Mouse (Mus musculus): Measurements from ENCODE around the gene Bicdl1. TPM values are rescaled to one million over a fixed set of nuclear protein-coding genes. Genes with fewer than 3 reads are reported as not detected.
A peak's percentile ranks its signal among the peaks of the same experiment; 100 is the strongest.

The Bicdl1 gene
- polyA plus RNA-seq, 1 experiment from 2014 or later = 2.9 TPM

GRCm38 (mm10) chr5:115619690-115620089 lies 111.7 kb downstream of the Bicdl1 start:
- Histone ChIP-seq H3K4me3 (no peak overlapping the region), H3K36me3 (peaks cover 84% of the 10 kb centered on the region)
- 86% methylated on average over 15 of the region's 15 CpGs for WGBS (ENCODE audit: insufficient replicate concordance)

GRCm38 (mm10) chr5:115614948-115615347 lies 116.5 kb downstream of the Bicdl1 start:
- no peak overlapping the region for H3K27ac ChIP-seq
- peaks cover 21% of the 10 kb centered on the region for H3K4me1 ChIP-seq
- H3K4me2 ChIP-seq = no peak overlapping the region
- no peaks in the 10 kb centered on the region for H3K27me3 ChIP-seq (replicated peaks)
- H3K4me3 ChIP-seq = no peak overlapping the region
- peak; percentile 8; the same call in 1 of the 2 replicates for ATAC-seq
- no peaks in the 10 kb centered on the region for H3K9me3 ChIP-seq (replicated peaks)
- H3K36me3 ChIP-seq = peaks cover 100% of the 10 kb centered on the region
- 75% methylated on average over 7 of the region's 7 CpGs for WGBS (ENCODE audit: insufficient replicate concordance)
- H3K9ac ChIP-seq = no peak overlapping the region

More at GRCm38 (mm10) chr5:115619690-115620089, 111.7 kb downstream of the Bicdl1 start:
- H3K9me3 ChIP-seq (replicated peaks) = no peaks in the 10 kb centered on the region
- H3K4me1 ChIP-seq = peaks cover 20% of the 10 kb centered on the region
- no peak for ATAC-seq
- H3K27ac ChIP-seq = no peak overlapping the region
- H3K9ac ChIP-seq = no peak overlapping the region
- no peaks in the 10 kb centered on the region for H3K27me3 ChIP-seq (replicated peaks)
- H3K4me2 ChIP-seq = no peak overlapping the region

- H3K4me2 ChIP-seq = no peak overlapping the region
- H3K36me3 ChIP-seq = peaks cover 100% of the 10 kb centered on the region
- peaks cover 21% of the 10 kb centered on the region for H3K4me1 ChIP-seq
- no peaks in the 10 kb centered on the region for H3K27me3 ChIP-seq (replicated peaks)
- H3K4me3 ChIP-seq = no peak overlapping the region
- 89% methylated on average over 9 of the region's 9 CpGs for WGBS (ENCODE audit: insufficient replicate concordance)
- no peak overlapping the region for H3K9ac ChIP-seq
- ATAC-seq = no peak
- H3K27ac ChIP-seq = no peak overlapping the region
- H3K9me3 ChIP-seq (replicated peaks) = no peaks in the 10 kb centered on the region
These were observed 118.1 kb downstream of the Bicdl1 start for GRCm38 (mm10) chr5:115613332-115613731.

- peak; percentile 81 for ATAC-seq
- Histone ChIP-seq H3K9ac (no peak overlapping the region), H3K36me3 (peaks cover 99% of the 10 kb centered on the region), H3K4me3 (no peak overlapping the region), H3K27ac (peak overlapping the region; percentile 66), H3K9me3 (replicated peaks) (no peaks in the 10 kb centered on the region), H3K27me3 (replicated peaks) (no peaks in the 10 kb centered on the region), H3K4me1 (peaks cover 21% of the 10 kb centered on the region), H3K4me2 (peak overlapping the region; percentile 14; the same call in 1 of the 2 replicates)
- WGBS (ENCODE audit: insufficient replicate concordance) = 49% methylated on average over 11 of the region's 11 CpGs
These were observed 119.9 kb downstream of the Bicdl1 start for GRCm38 (mm10) chr5:115611566-115611965.

GRCm38 (mm10) chr5:115603561-115603960 lies 127.9 kb downstream of the Bicdl1 start:
- H3K9me3 ChIP-seq (replicated peaks) = no peaks in the 10 kb centered on the region
- H3K36me3 ChIP-seq = peaks cover 96% of the 10 kb centered on the region
- ATAC-seq = no peak
- no peak overlapping the region for H3K4me3 ChIP-seq
- H3K9ac ChIP-seq = no peak overlapping the region
- H3K27ac ChIP-seq = no peak overlapping the region
- H3K4me2 ChIP-seq = no peak overlapping the region
- no peaks in the 10 kb centered on the region for H3K4me1 ChIP-seq
- no peaks in the 10 kb centered on the region for H3K27me3 ChIP-seq (replicated peaks)
- WGBS (ENCODE audit: insufficient replicate concordance) = 71% methylated on average over 6 of the region's 6 CpGs

Small RNAs within 50 kb of the gene (microRNA-seq; reads per million reads assigned to microRNA genes)
- not detected for gene Mir7030

Other genes with a start within 250 kb of the Bicdl1 start
- gene Sirt4, start 246.9 kb downstream of the Bicdl1 start, polyA plus RNA-seq (2016; fragmentation: Nextera tagmentation; extraction: Ambion mirVana) = 6.3 and 7.5 TPM in 2 replicates
- gene Pxn, start 224.9 kb downstream of the Bicdl1 start, polyA plus RNA-seq (2016; fragmentation: Nextera tagmentation; extraction: Ambion mirVana) = 17.4 and 20.1 TPM in 2 replicates
- 1,698 and 1,725 TPM in 2 replicates for gene Rplp0, start 172.2 kb downstream of the Bicdl1 start, polyA plus RNA-seq (2016; fragmentation: Nextera tagmentation; extraction: Ambion mirVana)
- gene Gcn1l1, start 166.4 kb downstream of the Bicdl1 start, polyA plus RNA-seq (2016; fragmentation: Nextera tagmentation; extraction: Ambion mirVana) = 36.7 and 38.0 TPM in 2 replicates
- 21.9 and 22.5 TPM in 2 replicates for gene Rab35, start 99.7 kb downstream of the Bicdl1 start, polyA plus RNA-seq (2016; fragmentation: Nextera tagmentation; extraction: Ambion mirVana)
- 55.8 and 58.4 TPM in 2 replicates for gene Cit, start 113.7 kb upstream of the Bicdl1 start, polyA plus RNA-seq (2016; fragmentation: Nextera tagmentation; extraction: Ambion mirVana)

Data from liver, embryonic 12.5 days (tissue).